Mouse (Mus musculus): Measurements from ENCODE around the gene Mb21d2.

Gene Mb21d2

GRCm38 (mm10) chr16:28866584-28867295, 62.7 kb downstream of the Mb21d2 start:
- in situ Hi-C loops (cut with MboI; ENCODE audit: unreplicated experiment in 2 of 2): no loop called here

- in situ Hi-C loops (cut with MboI; ENCODE audit: unreplicated experiment in 2 of 2): no loop called here
Measured at GRCm38 (mm10) chr16:28863616-28864015, 65.9 kb downstream of the Mb21d2 start.

- in situ Hi-C loops (cut with MboI; ENCODE audit: unreplicated experiment in 2 of 2): no loop called here
Measured at GRCm38 (mm10) chr16:28862093-28862492, 67.4 kb downstream of the Mb21d2 start.

GRCm38 (mm10) chr16:28859678-28860077, 69.8 kb downstream of the Mb21d2 start:
- in situ Hi-C loops (cut with MboI; ENCODE audit: unreplicated experiment in 2 of 2): no loop called here

- in situ Hi-C loops (cut with MboI; ENCODE audit: unreplicated experiment in 2 of 2): no loop called here
Measured at GRCm38 (mm10) chr16:28859009-28859288, 70.5 kb downstream of the Mb21d2 start.

- in situ Hi-C loops (cut with MboI; ENCODE audit: unreplicated experiment in 2 of 2): no loop called here
Measured at GRCm38 (mm10) chr16:28858210-28859008, 71.1 kb downstream of the Mb21d2 start.

GRCm38 (mm10) chr16:28851409-28851821, 78.1 kb downstream of the Mb21d2 start:
- in situ Hi-C loops (cut with MboI; ENCODE audit: unreplicated experiment in 2 of 2): no loop called here

- in situ Hi-C loops (cut with MboI; ENCODE audit: unreplicated experiment in 2 of 2): no loop called here
Measured at GRCm38 (mm10) chr16:28850881-28851280, 78.6 kb downstream of the Mb21d2 start.

- in situ Hi-C loops (cut with MboI; ENCODE audit: unreplicated experiment in 2 of 2): loop anchor here (10.0 to 25.0 kb wide), 6 partner anchors 891 to 1679 kb away; partner anchors contain the start of gene Gp5 (in 1 of the 2)
Measured at GRCm38 (mm10) chr16:28846123-28846522, 83.3 kb downstream of the Mb21d2 start.

GRCm38 (mm10) chr16:28845336-28845735, 84.1 kb downstream of the Mb21d2 start:
- in situ Hi-C loops (cut with MboI; ENCODE audit: unreplicated experiment in 2 of 2): loop anchor here (10.0 to 25.0 kb wide), 6 partner anchors 892 to 1679 kb away; partner anchors contain the start of gene Gp5 (in 1 of the 2)

GRCm38 (mm10) chr16:28841102-28841501, 88.4 kb downstream of the Mb21d2 start:
- in situ Hi-C loops (cut with MboI; ENCODE audit: unreplicated experiment in 2 of 2): loop anchor here (10.0 to 25.0 kb wide), 6 partner anchors 896 to 1684 kb away; partner anchors contain the start of gene Gp5 (in 1 of the 2)

GRCm38 (mm10) chr16:28840075-28840974, 89.1 kb downstream of the Mb21d2 start:
- in situ Hi-C loops (cut with MboI; ENCODE audit: unreplicated experiment in 2 of 2): loop anchor here (10.0 to 25.0 kb wide), 6 partner anchors 897 to 1684 kb away; partner anchors contain the start of gene Gp5 (in 1 of the 2)

GRCm38 (mm10) chr16:28839575-28839974, 89.9 kb downstream of the Mb21d2 start:
- in situ Hi-C loops (cut with MboI; ENCODE audit: unreplicated experiment in 2 of 2): loop anchor here (5.0 to 25.0 kb wide), 6 partner anchors 718 to 1695 kb away; partner anchors contain the start of gene Gp5 (in 1 of the 2)

- in situ Hi-C loops (cut with MboI; ENCODE audit: unreplicated experiment in 2 of 2): loop anchor here (5.0 to 25.0 kb wide), 6 partner anchors 719 to 1697 kb away; partner anchors contain the start of gene Gp5 (in 1 of the 2)
Measured at GRCm38 (mm10) chr16:28838016-28838415, 91.5 kb downstream of the Mb21d2 start.

- in situ Hi-C loops (cut with MboI; ENCODE audit: unreplicated experiment in 2 of 2): loop anchor here (10.0 to 25.0 kb wide), 5 partner anchors 905 to 1703 kb away; partner anchors contain the start of gene Gp5 (in 1 of the 2)
Measured at GRCm38 (mm10) chr16:28832085-28832635, 97.3 kb downstream of the Mb21d2 start.

- in situ Hi-C loops (cut with MboI; ENCODE audit: unreplicated experiment in 2 of 2): loop anchor here (25.0 kb wide), 4 partner anchors 908 to 1483 kb away; partner anchors contain the start of gene Gp5 (in 1 of the 2)
Measured at GRCm38 (mm10) chr16:28829263-28829955, 100.1 kb downstream of the Mb21d2 start.

- in situ Hi-C loops (cut with MboI; ENCODE audit: unreplicated experiment in 2 of 2): loop anchor here (25.0 kb wide), 4 partner anchors 913 to 1488 kb away; partner anchors contain the start of gene Gp5 (in 1 of the 2)
Measured at GRCm38 (mm10) chr16:28824781-28825180, 104.7 kb downstream of the Mb21d2 start.

- in situ Hi-C loops (cut with MboI; ENCODE audit: unreplicated experiment in 2 of 2): no loop called here
Measured at GRCm38 (mm10) chr16:28821774-28822173, 107.7 kb downstream of the Mb21d2 start.

- in situ Hi-C loops (cut with MboI; ENCODE audit: unreplicated experiment in 2 of 2): no loop called here
Measured at GRCm38 (mm10) chr16:28818749-28819285, 110.7 kb downstream of the Mb21d2 start.
